In the genomic region with DNA sequence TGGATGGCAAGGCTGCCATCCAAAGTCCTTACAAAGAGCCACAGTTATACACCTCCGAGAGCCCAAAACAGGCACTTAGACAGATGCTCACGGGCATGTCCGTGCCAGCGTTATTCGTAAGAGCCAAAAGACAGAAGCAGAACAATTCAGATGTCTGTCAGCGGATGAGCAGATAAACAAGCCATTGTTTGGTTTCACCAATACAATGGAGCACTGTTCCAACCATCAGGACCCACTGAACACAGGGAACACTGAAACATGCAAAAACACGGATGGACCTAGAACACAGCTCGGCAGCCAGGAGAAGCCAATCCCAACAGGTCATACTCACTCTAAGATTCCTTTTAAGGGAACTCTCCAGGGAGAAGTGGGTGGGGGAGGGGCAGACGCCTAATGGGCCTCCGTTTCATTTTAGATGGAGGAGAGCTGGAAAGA, we compare ENCODE assay signal across 8 mouse cellular contexts. TPM values are rescaled to one million over a fixed set of nuclear protein-coding genes. Genes with fewer than 3 reads are reported as not detected.
A peak's percentile ranks its signal among the peaks of the same experiment; 100 is the strongest.
DNase-seq lines count a peak whose midpoint lies in the region; ATAC-seq lines count a peak whose summit lies in the region.

No protein-coding gene starts in this region.

- intact Hi-C loops in gastrocnemius, postnatal 14 days (cut with DNase I; ENCODE audit: low total_unique reads) = no loop called here

- H3K27me3 ChIP-seq in heart, embryonic 14.5 days (ENCODE audit: control insufficient read depth, insufficient read depth, low read length) = no peaks in the 10 kb centered on the region
- H3K27me3 ChIP-seq in lung, embryonic 15.5 days = no peaks in the 10 kb centered on the region
- H3K27me3 ChIP-seq in stomach, embryonic 16.5 days (ENCODE audit: control insufficient read depth, insufficient read depth, low read length) = no peaks in the 10 kb centered on the region

- H3K9me3 ChIP-seq in heart, embryonic 14.5 days (ENCODE audit: control insufficient read depth, low read length) = no peaks in the 10 kb centered on the region
- no peaks in the 10 kb centered on the region for H3K9me3 ChIP-seq in lung, embryonic 15.5 days
- no peaks in the 10 kb centered on the region for H3K9me3 ChIP-seq in stomach, embryonic 16.5 days (replicated peaks; ENCODE audit: control insufficient read depth, low read length)

- 0 out of 2 replicates have a peak overlapping the region, but pooled peaks have one; percentile 16 for H3K4me2 ChIP-seq in heart, embryonic 14.5 days (ENCODE audit: low read length)
- H3K4me2 ChIP-seq in lung, embryonic 15.5 days = 0 out of 2 replicates have a peak overlapping the region, but pooled peaks have one; percentile 8
- 0 out of 2 replicates have a peak overlapping the region, but pooled peaks have one; percentile 10 for H3K4me2 ChIP-seq in stomach, embryonic 16.5 days (ENCODE audit: low read depth, low read length)

- no peaks in the 10 kb centered on the region for H3K36me3 ChIP-seq in heart, embryonic 14.5 days (ENCODE audit: control insufficient read depth, insufficient read depth, low read length)
- H3K36me3 ChIP-seq in lung, embryonic 15.5 days = no peaks in the 10 kb centered on the region
- H3K36me3 ChIP-seq in stomach, embryonic 16.5 days (ENCODE audit: control insufficient read depth, insufficient read depth, low read length) = no peaks in the 10 kb centered on the region

- no peak overlapping the region for H3K4me3 ChIP-seq in heart, embryonic 14.5 days (ENCODE audit: control insufficient read depth in 1 of 2, insufficient read depth in 1 of 2, low read depth in 1 of 2, low read length in 2 of 2)
- no peak overlapping the region for H3K4me3 ChIP-seq in lung, embryonic 15.5 days
- no peak overlapping the region for H3K4me3 ChIP-seq in stomach, embryonic 16.5 days (replicated peaks; ENCODE audit: low read length)

- peak overlapping the region; percentile 39 to 46; a peak in 2 of 4 replicates for H3K27ac ChIP-seq in heart, embryonic 14.5 days (replicated peaks in 1 of 2; ENCODE audit: control insufficient read depth in 1 of 2, insufficient read depth in 1 of 2, low read depth in 2 of 2, low read length in 2 of 2)
- H3K27ac ChIP-seq in lung, embryonic 15.5 days = peak overlapping the region; percentile 60
- peak overlapping the region; percentile 40 for H3K27ac ChIP-seq in stomach, embryonic 16.5 days (ENCODE audit: low read length)

- DNase-seq in gastrocnemius, postnatal 14 days = peak; percentile 35
- no peak for DNase-seq in gastrocnemius, adult 18-20 months (ENCODE audit: low spot score)
- DNase-seq in ZHBTc4 (ENCODE audit: low read depth, low spot score) = peak; percentile 83
- no peak for DNase-seq in kidney, postnatal 10 days
- no peak for DNase-seq in gastrocnemius, adult 8-10 months (ENCODE audit: low spot score in 2 of 2)

- no peak for ATAC-seq in heart, embryonic 14.5 days (ENCODE audit: insufficient number of reproducible peaks, insufficient read depth, low FRiP score, low read depth)
- ATAC-seq in lung, embryonic 15.5 days (ENCODE audit: borderline replicate concordance, extremely low read depth, low FRiP score, low TSS enrichment) = no peak
- no peak; the same call in 1 of the 2 replicates for ATAC-seq in stomach, embryonic 16.5 days (ENCODE audit: insufficient read depth, low FRiP score)

- no peak overlapping the region for H3K9ac ChIP-seq in heart, embryonic 14.5 days (ENCODE audit: low read length)
- H3K9ac ChIP-seq in lung, embryonic 15.5 days = no peak overlapping the region
- no peak overlapping the region for H3K9ac ChIP-seq in stomach, embryonic 16.5 days (ENCODE audit: low read length)

- 42% methylated on average over 10 of the region's 10 CpGs for WGBS in heart, embryonic 14.5 days
- WGBS in lung, embryonic 15.5 days = 41% methylated on average over 10 of the region's 10 CpGs
- 53% methylated on average over 10 of the region's 10 CpGs for WGBS in stomach, embryonic 16.5 days

- peaks cover 18 to 53% of the 10 kb centered on the region in 2 experiments for H3K4me1 ChIP-seq in heart, embryonic 14.5 days (ENCODE audit: control insufficient read depth in 2 of 2, insufficient read depth in 2 of 2, low read length in 2 of 2)
- peaks cover 45% of the 10 kb centered on the region for H3K4me1 ChIP-seq in lung, embryonic 15.5 days
- H3K4me1 ChIP-seq in stomach, embryonic 16.5 days (ENCODE audit: control insufficient read depth, insufficient read depth, low read length) = peaks cover 38% of the 10 kb centered on the region

RNA-seq across cellular contexts. Expression of a gene that starts 34.5 kb away (rescaled TPM):
- 10 to 100 TPM; 24.9 to 26.1 TPM for total RNA-seq in gastrocnemius, postnatal 14 days (2021)
- 10 to 100 TPM; 23.5 to 25.4 TPM for total RNA-seq in gastrocnemius, adult 18-20 months (2021)
- polyA plus RNA-seq in heart, embryonic 14.5 days (2014; fragmentation: Nextera tagmentation; extraction: Ambion mirVana) = 42.4 and 43.4 TPM in 2 replicates
- polyA plus RNA-seq in lung, embryonic 15.5 days (2015; fragmentation: Nextera tagmentation; extraction: Ambion mirVana) = 30.7 and 35.2 TPM in 2 replicates
- polyA plus RNA-seq in stomach, embryonic 16.5 days (2015; fragmentation: Nextera tagmentation; extraction: Ambion mirVana) = 26.7 and 30.3 TPM in 2 replicates
- total RNA-seq in gastrocnemius, adult 8-10 months (2022) = 10 to 100 TPM; 22.0 to 26.9 (median 22.7) TPM

RNA-seq across cellular contexts. Expression of a gene that starts 35.4 kb away (rescaled TPM):
- total RNA-seq in gastrocnemius, postnatal 14 days (2021) = 10 to 100 TPM; 16.9 to 18.6 TPM
- total RNA-seq in gastrocnemius, adult 18-20 months (2021) = 10 to 100 TPM; 10.0 to 11.1 TPM
- 28.7 and 31.5 TPM in 2 replicates for polyA plus RNA-seq in heart, embryonic 14.5 days (2014; fragmentation: Nextera tagmentation; extraction: Ambion mirVana)
- 35.7 and 39.3 TPM in 2 replicates for polyA plus RNA-seq in lung, embryonic 15.5 days (2015; fragmentation: Nextera tagmentation; extraction: Ambion mirVana)
- 44.0 and 52.0 TPM in 2 replicates for polyA plus RNA-seq in stomach, embryonic 16.5 days (2015; fragmentation: Nextera tagmentation; extraction: Ambion mirVana)
- 1 to 10 TPM; 7.6 to 9.3 (median 9.0) TPM for total RNA-seq in gastrocnemius, adult 8-10 months (2022)

Comparison
In these comparisons a context has a peak if more than half of its experiments do, and no peak if none do; other contexts are left out.
1. DNase-seq: peak in gastrocnemius, postnatal 14 days (single experiment) and ZHBTc4 (single experiment); none in gastrocnemius, adult 18-20 months (single experiment), kidney, postnatal 10 days (single experiment) and gastrocnemius, adult 8-10 months (0 of 2).
2. Peak in every context shown above with its lines, with median percentiles within 50 percentile points of each other: H3K27ac ChIP-seq and H3K4me2 ChIP-seq.